Mouse (Mus musculus) ES-E14 (cell line): ENCODE measurements at regions not wholly inside any gene's neighbourhood (a gene's known extent, or its start where the extent isn't known, plus 50 kb on each side); places are given as distances from the start of the nearest gene placed in this dataset.

ENCODE experiments used
- HCFC1 ChIP-seq: IDR thresholded peaks from 2 replicates; pipeline ENCODE4 v1.6.1; 2012; ENCODE audit warnings: low read length, inconsistent platforms, borderline replicate concordance; ENCODE audit not compliant: insufficient read depth
- ZC3H11A ChIP-seq: IDR thresholded peaks from 2 replicates; pipeline ENCODE4 v1.6.1; 2012; ENCODE audit warnings: low read depth, mild to moderate bottlenecking, inconsistent platforms, low read length, borderline replicate concordance

DNA sequence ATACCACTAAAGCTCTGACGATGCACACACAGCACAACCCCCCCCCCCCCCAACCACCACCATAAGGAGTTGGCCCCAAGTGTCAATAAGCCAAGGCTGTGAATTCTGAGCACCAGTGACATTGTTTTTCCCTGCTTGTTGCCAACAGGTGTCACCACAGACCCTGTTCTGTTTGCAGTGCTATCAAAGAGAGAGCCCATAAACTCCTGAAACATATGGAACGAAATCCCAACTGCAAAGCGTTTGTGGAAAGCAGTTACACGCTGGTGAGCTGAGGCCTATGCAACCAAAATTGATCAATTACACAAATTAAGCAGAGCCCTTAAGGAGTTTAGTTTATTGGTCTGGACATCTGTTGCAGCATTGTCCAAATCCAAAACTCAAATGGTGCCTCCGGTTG is 235.4 kb downstream of the Gm765 start:
- TF ChIP-seq HCFC1 (no peak), ZC3H11A (no peak)
